Comparison of ENCODE assay signal across 15 mouse cellular contexts in the genomic region with DNA sequence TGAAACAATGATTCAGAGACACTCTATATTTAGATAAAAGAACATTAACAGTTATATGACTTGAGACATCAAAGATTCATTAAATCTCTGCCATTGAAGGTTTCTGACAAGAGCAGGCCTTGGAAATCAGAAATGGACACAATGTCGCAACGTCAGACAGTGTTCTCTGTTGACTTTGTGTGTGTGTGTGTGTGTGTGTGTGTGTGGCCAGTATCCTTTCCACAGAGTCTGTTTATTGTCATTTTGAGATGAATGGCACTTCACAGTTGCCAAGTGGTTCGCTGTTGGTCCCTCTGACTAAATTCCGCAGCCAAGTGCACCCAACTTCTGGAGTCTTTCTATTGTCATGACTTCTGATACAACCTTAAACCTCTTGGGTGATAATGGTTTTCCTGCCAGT.
"Had no signal": no experiment of that assay in that cellular context is flagged by ENCODE, and none has a peak within 500 bp of the region (broad histone marks: within the 10 kb centered on the region; RNA-seq: fewer than 3 reads in every experiment).

No protein-coding gene starts in this region.

- DNase-seq: gastrocnemius, postnatal 14 days; gastrocnemius, postnatal 36 days; heart, adult 11 months; heart, adult 2 months; heart, postnatal 14 days; heart, postnatal 36 days; kidney, adult 11 months; kidney, adult 2 months; kidney, adult 9 months; kidney, postnatal 14 days; kidney, postnatal 36 days; layer of hippocampus, adult 9-11 months; layer of hippocampus, postnatal 36 days; left cerebral cortex, postnatal 4 days; liver, embryonic 13.5 days had no signal
